Mouse (Mus musculus): Measurements from ENCODE around the gene Spon1. TPM values are rescaled to one million over a fixed set of nuclear protein-coding genes. Genes with fewer than 3 reads are reported as not detected.

Gene Spon1
- polyA plus RNA-seq, 1 experiment from 2014 or later: 19.8 TPM

DNA sequence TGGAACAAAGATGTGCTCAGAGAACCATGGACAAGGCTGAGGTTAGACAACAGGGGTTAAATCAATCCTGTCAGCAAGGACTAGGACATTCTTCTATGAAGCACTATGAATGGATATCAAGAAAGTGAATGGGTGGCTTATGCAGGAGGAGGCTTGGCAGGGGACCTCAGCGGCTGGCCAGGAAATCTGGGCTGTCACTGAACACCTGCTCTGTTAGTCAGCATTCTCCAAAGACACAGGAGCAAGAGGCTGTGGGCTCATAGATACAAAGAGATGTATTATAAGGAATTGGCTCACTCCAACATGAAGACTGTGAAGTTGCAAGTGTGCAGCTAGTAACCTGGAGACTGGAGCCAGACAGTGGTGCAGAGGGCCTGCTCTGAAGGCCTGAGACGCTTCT lies 154.3 kb downstream of the Spon1 start:
- no peaks in the 10 kb centered on the region for H3K9me3 ChIP-seq (ENCODE audit: control insufficient read depth, low read depth, low read length)
- no peak overlapping the region for H3K4me3 ChIP-seq (ENCODE audit: low read depth, low read length)
- H3K36me3 ChIP-seq (ENCODE audit: control insufficient read depth, insufficient read depth, low read length): no peaks in the 10 kb centered on the region
- 72% methylated on average over 2 of the region's 2 CpGs for WGBS
- no peak for ATAC-seq (ENCODE audit: insufficient number of reproducible peaks, insufficient read depth, low FRiP score, low read depth)
- H3K4me2 ChIP-seq (replicated peaks; ENCODE audit: low read depth, low read length): no peak overlapping the region
- no peaks in the 10 kb centered on the region for H3K4me1 ChIP-seq (ENCODE audit: control insufficient read depth, insufficient read depth, low read length)
- no peaks in the 10 kb centered on the region for H3K27me3 ChIP-seq (ENCODE audit: control insufficient read depth, insufficient read depth, low read length)
- no peak overlapping the region for H3K9ac ChIP-seq (replicated peaks; ENCODE audit: low read depth, low read length)
- H3K27ac ChIP-seq (ENCODE audit: low read length): no peak overlapping the region

DNA sequence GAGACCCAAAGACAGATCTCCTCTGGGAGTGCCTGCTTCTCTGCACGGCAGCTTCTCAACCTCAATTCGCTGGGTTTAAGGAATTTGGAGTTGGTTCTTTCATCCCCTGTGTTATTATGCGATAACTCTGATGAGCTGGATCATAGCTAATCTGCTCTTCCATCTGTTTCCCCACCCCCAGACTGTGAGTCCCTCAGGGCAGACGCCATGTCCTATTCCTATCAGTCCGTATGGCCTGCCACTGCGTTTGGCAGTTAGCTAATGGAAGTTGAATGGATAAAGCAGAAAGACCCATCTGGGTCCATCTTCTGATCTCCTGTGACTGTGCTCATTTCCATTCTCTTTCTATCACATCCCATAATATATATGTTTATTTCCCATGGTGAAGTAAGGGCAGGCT lies 158.8 kb downstream of the Spon1 start:
- Histone ChIP-seq H3K4me1 (ENCODE audit: control insufficient read depth, insufficient read depth, low read length) (no peaks in the 10 kb centered on the region), H3K4me3 (ENCODE audit: low read depth, low read length) (no peak overlapping the region), H3K27ac (ENCODE audit: low read length) (no peak overlapping the region), H3K36me3 (ENCODE audit: control insufficient read depth, insufficient read depth, low read length) (no peaks in the 10 kb centered on the region), H3K9me3 (ENCODE audit: control insufficient read depth, low read depth, low read length) (no peaks in the 10 kb centered on the region), H3K27me3 (ENCODE audit: control insufficient read depth, insufficient read depth, low read length) (no peaks in the 10 kb centered on the region), H3K9ac (replicated peaks; ENCODE audit: low read depth, low read length) (no peak overlapping the region), H3K4me2 (replicated peaks; ENCODE audit: low read depth, low read length) (no peak overlapping the region)
- WGBS: 83% methylated on average over 6 of the region's 6 CpGs
- ATAC-seq (ENCODE audit: insufficient number of reproducible peaks, insufficient read depth, low FRiP score, low read depth): no peak

DNA sequence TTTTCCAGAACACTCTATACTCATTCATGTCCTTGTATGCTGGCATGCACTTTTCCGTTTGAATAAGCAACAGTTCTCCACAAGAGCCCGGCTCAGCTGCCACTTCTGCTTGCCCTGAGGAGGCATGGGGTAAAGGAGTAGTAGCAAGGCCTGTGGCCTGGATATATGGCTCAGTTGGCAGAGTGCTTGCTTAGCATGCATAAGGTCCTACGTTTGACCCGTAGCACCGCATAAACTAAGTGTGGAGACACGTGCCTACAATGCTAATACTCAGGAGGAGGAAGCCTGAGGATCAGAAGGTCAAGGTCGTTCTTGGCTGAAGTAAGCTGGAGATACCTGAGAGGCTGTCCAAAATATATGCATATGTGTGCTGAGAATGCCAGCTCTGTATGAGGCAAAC lies 185.1 kb downstream of the Spon1 start:
- H3K9ac ChIP-seq (replicated peaks; ENCODE audit: low read depth, low read length): no peak overlapping the region
- no peak for ATAC-seq (ENCODE audit: insufficient number of reproducible peaks, insufficient read depth, low FRiP score, low read depth)
- H3K4me1 ChIP-seq (ENCODE audit: control insufficient read depth, insufficient read depth, low read length): no peaks in the 10 kb centered on the region
- no peaks in the 10 kb centered on the region for H3K27me3 ChIP-seq (ENCODE audit: control insufficient read depth, insufficient read depth, low read length)
- WGBS: 85% methylated on average over 7 of the region's 7 CpGs
- no peaks in the 10 kb centered on the region for H3K36me3 ChIP-seq (ENCODE audit: control insufficient read depth, insufficient read depth, low read length)
- H3K4me2 ChIP-seq (replicated peaks; ENCODE audit: low read depth, low read length): no peak overlapping the region
- H3K9me3 ChIP-seq (ENCODE audit: control insufficient read depth, low read depth, low read length): no peaks in the 10 kb centered on the region
- no peak overlapping the region for H3K27ac ChIP-seq (ENCODE audit: low read length)
- no peak overlapping the region for H3K4me3 ChIP-seq (ENCODE audit: low read depth, low read length)

GRCm38 (mm10) chr7:113955431-113955830 lies 189.6 kb downstream of the Spon1 start:
- H3K4me1 ChIP-seq (ENCODE audit: control insufficient read depth, insufficient read depth, low read length): no peaks in the 10 kb centered on the region
- H3K4me2 ChIP-seq (replicated peaks; ENCODE audit: low read depth, low read length): no peak overlapping the region
- ATAC-seq (ENCODE audit: insufficient number of reproducible peaks, insufficient read depth, low FRiP score, low read depth): no peak
- H3K27ac ChIP-seq (ENCODE audit: low read length): no peak overlapping the region
- WGBS: 83% methylated on average over 2 of the region's 2 CpGs
- H3K4me3 ChIP-seq (ENCODE audit: low read depth, low read length): no peak overlapping the region
- H3K36me3 ChIP-seq (ENCODE audit: control insufficient read depth, insufficient read depth, low read length): no peaks in the 10 kb centered on the region
- H3K9me3 ChIP-seq (ENCODE audit: control insufficient read depth, low read depth, low read length): no peaks in the 10 kb centered on the region
- H3K27me3 ChIP-seq (ENCODE audit: control insufficient read depth, insufficient read depth, low read length): no peaks in the 10 kb centered on the region
- H3K9ac ChIP-seq (replicated peaks; ENCODE audit: low read depth, low read length): no peak overlapping the region

DNA sequence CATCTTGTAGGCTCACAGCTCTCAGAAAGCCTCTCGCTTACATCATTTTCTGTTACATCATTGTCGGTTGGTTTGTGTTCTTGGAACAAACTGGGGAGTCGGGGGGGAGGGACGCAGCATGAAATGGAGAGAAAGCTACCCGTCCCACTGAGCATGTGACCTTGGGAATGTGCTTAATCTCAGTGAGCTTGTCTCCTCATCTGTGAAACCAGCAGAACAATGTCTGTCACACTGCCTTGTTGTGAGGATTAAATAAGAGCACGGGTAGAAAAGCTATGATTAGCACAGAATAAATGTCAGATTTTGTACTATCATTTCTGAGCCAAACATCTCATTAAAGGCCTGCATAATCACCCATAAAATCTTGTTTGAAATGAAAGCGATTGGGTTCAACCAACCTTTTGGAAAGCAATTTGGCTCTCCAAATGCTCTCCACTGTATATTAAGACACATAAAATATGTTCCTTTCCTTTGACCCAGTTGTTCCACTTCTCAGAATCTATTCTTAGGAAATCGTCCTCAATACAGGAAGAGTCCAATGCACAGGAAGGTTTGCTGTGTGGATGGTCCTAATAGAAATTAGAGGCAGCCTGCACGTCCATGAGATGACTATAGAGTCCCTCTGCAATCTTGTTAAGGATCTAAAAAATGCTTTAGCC lies 195.2 kb downstream of the Spon1 start:
- WGBS: 79% methylated on average over 9 of the region's 9 CpGs
- Histone ChIP-seq H3K27ac (ENCODE audit: low read length) (no peak overlapping the region), H3K4me2 (replicated peaks; ENCODE audit: low read depth, low read length) (no peak overlapping the region), H3K36me3 (ENCODE audit: control insufficient read depth, insufficient read depth, low read length) (no peaks in the 10 kb centered on the region), H3K9me3 (ENCODE audit: control insufficient read depth, low read depth, low read length) (no peaks in the 10 kb centered on the region), H3K4me1 (ENCODE audit: control insufficient read depth, insufficient read depth, low read length) (no peaks in the 10 kb centered on the region), H3K4me3 (ENCODE audit: low read depth, low read length) (no peak overlapping the region), H3K27me3 (ENCODE audit: control insufficient read depth, insufficient read depth, low read length) (no peaks in the 10 kb centered on the region), H3K9ac (replicated peaks; ENCODE audit: low read depth, low read length) (no peak overlapping the region)
- no peak for ATAC-seq (ENCODE audit: insufficient number of reproducible peaks, insufficient read depth, low FRiP score, low read depth)

DNA sequence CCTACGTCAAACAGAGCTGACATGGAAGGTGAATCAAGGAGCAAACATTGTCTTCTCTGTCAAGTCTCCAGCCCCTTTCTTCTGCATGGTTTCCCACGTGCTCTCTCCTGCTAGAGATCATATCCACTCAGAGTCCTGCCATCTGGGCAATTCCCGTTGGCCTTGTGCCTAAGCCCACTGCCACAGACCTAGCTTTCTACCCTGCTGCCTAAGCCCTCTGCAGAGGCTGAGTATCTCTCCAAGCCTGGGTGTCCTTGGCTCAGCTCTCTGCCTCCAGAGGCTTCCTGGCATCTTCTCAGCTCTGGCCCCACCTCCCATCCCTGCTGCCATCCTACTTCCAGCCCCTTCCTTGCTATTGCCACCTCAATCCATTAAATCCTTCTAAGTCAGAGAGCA lies 195.7 kb downstream of the Spon1 start:
- no peak for ATAC-seq (ENCODE audit: insufficient number of reproducible peaks, insufficient read depth, low FRiP score, low read depth)
- WGBS: 72% methylated on average over 3 of the region's 3 CpGs

DNA sequence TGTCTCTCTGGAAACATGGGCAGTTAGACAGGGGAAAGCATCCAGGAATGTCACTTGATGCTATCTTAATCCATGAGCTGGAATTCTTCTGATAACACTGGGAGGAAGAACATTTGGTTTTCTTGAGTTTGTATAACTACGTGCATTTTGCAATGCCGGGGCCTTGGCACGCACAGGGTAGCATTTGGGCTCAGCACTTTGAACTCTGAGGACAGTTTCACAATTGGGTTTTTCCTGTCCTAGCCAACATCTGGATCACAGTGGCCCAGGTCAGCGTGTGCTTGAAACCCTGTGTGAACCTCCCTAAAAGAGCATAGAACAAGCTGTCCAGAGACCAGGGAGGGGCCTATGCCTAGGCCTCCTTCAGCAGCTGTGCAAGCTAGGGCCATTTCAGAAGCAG lies 196.3 kb downstream of the Spon1 start:
- no peak overlapping the region for H3K9ac ChIP-seq (replicated peaks; ENCODE audit: low read depth, low read length)
- no peak overlapping the region for H3K27ac ChIP-seq (ENCODE audit: low read length)
- no peaks in the 10 kb centered on the region for H3K4me1 ChIP-seq (ENCODE audit: control insufficient read depth, insufficient read depth, low read length)
- no peaks in the 10 kb centered on the region for H3K36me3 ChIP-seq (ENCODE audit: control insufficient read depth, insufficient read depth, low read length)
- 77% methylated on average over 4 of the region's 4 CpGs for WGBS
- H3K4me2 ChIP-seq (replicated peaks; ENCODE audit: low read depth, low read length): no peak overlapping the region
- ATAC-seq (ENCODE audit: insufficient number of reproducible peaks, insufficient read depth, low FRiP score, low read depth): no peak
- no peak overlapping the region for H3K4me3 ChIP-seq (ENCODE audit: low read depth, low read length)
- H3K27me3 ChIP-seq (ENCODE audit: control insufficient read depth, insufficient read depth, low read length): no peaks in the 10 kb centered on the region
- H3K9me3 ChIP-seq (ENCODE audit: control insufficient read depth, low read depth, low read length): no peaks in the 10 kb centered on the region

More for the DNA sequence above, 195.7 kb downstream of the Spon1 start:
- no peaks in the 10 kb centered on the region for H3K9me3 ChIP-seq (ENCODE audit: control insufficient read depth, low read depth, low read length)
- H3K27me3 ChIP-seq (ENCODE audit: control insufficient read depth, insufficient read depth, low read length): no peaks in the 10 kb centered on the region
- no peak overlapping the region for H3K27ac ChIP-seq (ENCODE audit: low read length)
- H3K36me3 ChIP-seq (ENCODE audit: control insufficient read depth, insufficient read depth, low read length): no peaks in the 10 kb centered on the region
- no peak overlapping the region for H3K9ac ChIP-seq (replicated peaks; ENCODE audit: low read depth, low read length)
- H3K4me3 ChIP-seq (ENCODE audit: low read depth, low read length): no peak overlapping the region
- no peak overlapping the region for H3K4me2 ChIP-seq (replicated peaks; ENCODE audit: low read depth, low read length)
- no peaks in the 10 kb centered on the region for H3K4me1 ChIP-seq (ENCODE audit: control insufficient read depth, insufficient read depth, low read length)

DNA sequence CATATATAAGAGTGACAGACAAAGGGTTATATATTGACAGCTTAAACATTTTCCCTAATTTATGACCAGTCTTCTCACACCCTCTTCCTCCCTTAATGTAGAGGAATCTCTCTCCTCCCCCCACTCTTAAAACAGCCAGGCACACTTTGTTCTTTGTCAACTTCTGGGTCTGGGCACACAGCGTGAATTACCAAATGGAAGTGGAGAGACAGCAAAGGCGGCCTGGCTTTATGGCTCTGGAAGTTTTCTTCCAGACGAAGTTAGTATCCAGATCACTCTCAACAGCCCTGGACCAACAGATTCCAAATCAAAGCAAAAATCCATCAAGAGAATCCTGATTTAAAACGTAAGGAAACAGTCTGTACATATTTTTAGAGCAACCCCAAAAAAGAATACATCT lies 198.0 kb downstream of the Spon1 start:
- WGBS: 39% methylated on average over 4 of the region's 4 CpGs

GRCm38 (mm10) chr7:113965625-113966024 lies 199.8 kb downstream of the Spon1 start:
- H3K4me3 ChIP-seq (ENCODE audit: low read depth, low read length): no peak overlapping the region
- H3K9me3 ChIP-seq (ENCODE audit: control insufficient read depth, low read depth, low read length): no peaks in the 10 kb centered on the region
- no peak overlapping the region for H3K4me2 ChIP-seq (replicated peaks; ENCODE audit: low read depth, low read length)
- no peak overlapping the region for H3K27ac ChIP-seq (ENCODE audit: low read length)
- H3K9ac ChIP-seq (replicated peaks; ENCODE audit: low read depth, low read length): no peak overlapping the region
- no peak for ATAC-seq (ENCODE audit: insufficient number of reproducible peaks, insufficient read depth, low FRiP score, low read depth)
- H3K4me1 ChIP-seq (ENCODE audit: control insufficient read depth, insufficient read depth, low read length): no peaks in the 10 kb centered on the region
- 77% methylated on average over 8 of the region's 8 CpGs for WGBS
- H3K36me3 ChIP-seq (ENCODE audit: control insufficient read depth, insufficient read depth, low read length): no peaks in the 10 kb centered on the region
- H3K27me3 ChIP-seq (ENCODE audit: control insufficient read depth, insufficient read depth, low read length): no peaks in the 10 kb centered on the region

More for the DNA sequence above, 198.0 kb downstream of the Spon1 start:
- H3K4me2 ChIP-seq (replicated peaks; ENCODE audit: low read depth, low read length): no peak overlapping the region
- H3K36me3 ChIP-seq (ENCODE audit: control insufficient read depth, insufficient read depth, low read length): no peaks in the 10 kb centered on the region
- no peak overlapping the region for H3K4me3 ChIP-seq (ENCODE audit: low read depth, low read length)
- no peak overlapping the region for H3K9ac ChIP-seq (replicated peaks; ENCODE audit: low read depth, low read length)
- H3K27ac ChIP-seq (ENCODE audit: low read length): no peak overlapping the region
- no peaks in the 10 kb centered on the region for H3K27me3 ChIP-seq (ENCODE audit: control insufficient read depth, insufficient read depth, low read length)
- H3K4me1 ChIP-seq (ENCODE audit: control insufficient read depth, insufficient read depth, low read length): no peaks in the 10 kb centered on the region
- no peaks in the 10 kb centered on the region for H3K9me3 ChIP-seq (ENCODE audit: control insufficient read depth, low read depth, low read length)
- ATAC-seq (ENCODE audit: insufficient number of reproducible peaks, insufficient read depth, low FRiP score, low read depth): no peak

Data from stomach, embryonic 14.5 days (tissue).